Mouse (Mus musculus) olfactory bulb, adult 2 months (tissue): ENCODE data around the gene Nynrin.

Experiments used
- CTCF ChIP-seq: fragments of 200-500 bp; IDR thresholded peaks from 2 replicates; pipeline ENCODE4 v1.5.1; 2012; ENCODE audit warnings: low read depth, mild to moderate bottlenecking, low read length, moderate library complexity; ENCODE audit not compliant: insufficient read depth
- POLR2A ChIP-seq: fragments of 200-500 bp; IDR thresholded peaks from 2 replicates; pipeline ENCODE4 v1.6.1; 2012; ENCODE audit warnings: mild to moderate bottlenecking, low read depth, low read length, moderate library complexity; ENCODE audit not compliant: insufficient read depth

GRCm38 (mm10) chr14:55824481-55825215 lies 29.2 kb upstream of the Nynrin start:
- TF ChIP-seq CTCF, result 0 out of 2 replicates have a peak, but pooled peaks have one; percentile 3
- TF ChIP-seq POLR2A, result no peak
